Mouse (Mus musculus) forebrain, embryonic 11.5 days (tissue): ENCODE measurements around the gene Gng12. TPM values are rescaled to one million over a fixed set of nuclear protein-coding genes. Genes with fewer than 3 reads are reported as not detected.

Experiments
- ATAC-seq: fragments of 200-750 bp; cut with Nextera tagmentation; replicated peaks from 2 replicates; pipeline ENCODE4 v1.8.0; 2017; ENCODE audit warnings: moderate TSS enrichment; ENCODE audit not compliant: low FRiP score
- DNase-seq: peaks from one replicate; pipeline ENCODE4 v3.0.0-alpha.2; 2017; ENCODE audit warnings: low spot score
- H3K27ac ChIP-seq: fragments of 300-500 bp; sonication (generic); 2 replicates; pipeline ENCODE4 v1.5.1; 2014; ENCODE audit warnings: low read depth, low read length
- H3K27me3 ChIP-seq: fragments of 300-500 bp; sonication (generic); 2 replicates; pipeline ENCODE4 v1.6.1; 2014; ENCODE audit warnings: mild to moderate bottlenecking, low read length, mixed read lengths; ENCODE audit not compliant: control insufficient read depth, insufficient read depth
- H3K36me3 ChIP-seq: fragments of 300-500 bp; sonication (generic); 2 replicates; pipeline ENCODE4 v1.6.1; 2014; ENCODE audit warnings: mild to moderate bottlenecking, low read length, moderate library complexity, mixed read lengths; ENCODE audit not compliant: control insufficient read depth, insufficient read depth
- H3K4me1 ChIP-seq: fragments of 300-500 bp; sonication (generic); replicated peaks from 2 replicates; pipeline ENCODE4 v1.6.1; 2014; ENCODE audit warnings: low read length, mixed read lengths; ENCODE audit not compliant: control insufficient read depth, insufficient read depth
- H3K4me2 ChIP-seq: fragments of 300-500 bp; sonication (generic); 2 replicates; pipeline ENCODE4 v1.6.1; 2014; ENCODE audit warnings: low read depth, mild to moderate bottlenecking, low read length, moderate library complexity, mixed read lengths; ENCODE audit not compliant: severe bottlenecking
- H3K4me3 ChIP-seq: fragments of 300-500 bp; sonication (generic); 2 replicates; pipeline ENCODE4 v1.5.1; 2014; ENCODE audit warnings: low read depth, low read length
- H3K9ac ChIP-seq: fragments of 300-500 bp; sonication (generic); 2 replicates; pipeline ENCODE4 v1.6.1; 2014; ENCODE audit warnings: low read length
- H3K9me3 ChIP-seq: fragments of 300-500 bp; sonication (generic); 2 replicates; pipeline ENCODE4 v1.6.1; 2016; ENCODE audit warnings: low read length, mixed read lengths; ENCODE audit not compliant: control insufficient read depth
- WGBS: fragments of 180-500 bp; shearing (Covaris S2); extraction: QIAGEN DNeasy Blood & Tissue Kit; methylation state at CpG from one replicate; pipeline ENCODE4 v1.1.7; 2014; 5-methylcytosine and 5-hydroxymethylcytosine counted together
- polyA plus RNA-seq: library from polyadenylated mRNA; unstranded; fragments of >200 nt; fragmentation: Nextera tagmentation; extraction: Ambion mirVana; gene quantifications from 2 replicates; pipeline ENCODE4 v1.2.1, GENCODE M21; 2014

Gng12 gene
- polyA plus RNA-seq, 1 experiment from 2014 or later = 46.2 TPM

DNA sequence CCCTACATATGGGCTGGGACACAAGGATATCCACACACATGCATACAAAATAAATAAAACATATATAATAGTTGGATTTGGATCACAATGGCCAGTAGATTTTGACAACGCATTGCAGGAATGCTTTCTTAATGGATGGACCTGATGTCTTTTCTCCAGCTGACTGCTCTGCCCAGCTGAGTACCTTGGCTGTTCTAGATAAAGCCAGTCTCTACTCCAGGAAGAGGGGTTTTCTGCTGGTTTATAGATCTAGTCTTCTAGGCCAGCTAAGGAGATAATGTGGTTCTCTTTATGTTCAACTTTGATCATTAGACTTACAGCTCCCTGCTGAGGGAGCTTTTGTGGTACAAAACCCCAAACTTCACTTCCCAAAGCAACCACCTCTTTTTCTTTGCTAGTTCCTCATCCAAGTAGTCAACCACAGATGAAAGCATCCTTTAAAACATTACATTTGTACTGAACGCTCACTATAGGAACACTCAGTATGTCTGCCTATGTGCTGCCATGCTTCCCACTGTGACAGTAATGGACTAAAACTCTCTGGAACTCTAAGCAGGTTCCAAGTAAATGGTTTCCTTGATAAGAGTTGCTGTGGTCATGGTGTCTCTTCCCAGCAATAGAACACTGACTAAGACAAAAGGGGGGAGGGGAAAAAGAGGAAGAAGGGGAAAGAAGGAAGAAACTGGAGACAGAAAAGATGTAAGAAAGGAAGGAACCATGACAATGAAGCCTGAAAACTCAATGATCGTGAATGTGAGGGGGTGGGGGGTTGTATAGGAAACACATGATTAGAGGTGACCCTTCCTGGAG lies 5.6 kb upstream of the Gng12 start:
- no peak for ATAC-seq
- 89% methylated on average over 3 of the region's 3 CpGs for WGBS

DNA sequence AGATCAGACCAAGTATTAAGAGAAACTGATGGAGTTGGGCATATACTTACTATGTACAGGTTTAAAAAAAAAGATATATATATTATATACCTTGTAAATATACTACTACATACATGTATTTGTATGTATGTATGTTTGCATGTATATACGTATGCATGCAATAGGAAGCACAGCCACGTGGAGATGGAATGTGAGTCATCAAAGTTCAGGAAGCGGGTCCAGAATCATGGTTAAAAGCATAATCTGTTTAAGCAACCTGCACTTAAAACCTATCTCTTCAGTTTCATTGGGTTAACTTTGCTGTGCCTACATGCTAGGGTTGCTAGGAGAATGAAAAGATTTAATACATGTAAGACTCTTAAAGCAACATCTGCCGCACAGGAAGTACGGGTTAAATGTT lies 2.2 kb upstream of the Gng12 start:
- H3K9me3 ChIP-seq = no peaks in the 10 kb centered on the region
- no peak for ATAC-seq
- peaks cover 5% of the 10 kb centered on the region; the same call in 1 of the 2 replicates for H3K4me1 ChIP-seq
- no peak overlapping the region for H3K4me2 ChIP-seq
- H3K9ac ChIP-seq = no peak overlapping the region
- DNase-seq = no peak
- H3K27ac ChIP-seq = no peak overlapping the region
- 81% methylated on average over 5 of the region's 5 CpGs for WGBS
- H3K4me3 ChIP-seq = no peak overlapping the region
- no peaks in the 10 kb centered on the region for H3K36me3 ChIP-seq
- H3K27me3 ChIP-seq = no peaks in the 10 kb centered on the region

More for the DNA sequence above, 5.6 kb upstream of the Gng12 start:
- Histone ChIP-seq H3K4me1 (no peaks in the 10 kb centered on the region), H3K9me3 (no peaks in the 10 kb centered on the region), H3K27ac (no peak overlapping the region), H3K9ac (no peak overlapping the region), H3K36me3 (no peaks in the 10 kb centered on the region), H3K4me3 (no peak overlapping the region), H3K4me2 (no peak overlapping the region), H3K27me3 (no peaks in the 10 kb centered on the region)
- DNase-seq = no peak

DNA sequence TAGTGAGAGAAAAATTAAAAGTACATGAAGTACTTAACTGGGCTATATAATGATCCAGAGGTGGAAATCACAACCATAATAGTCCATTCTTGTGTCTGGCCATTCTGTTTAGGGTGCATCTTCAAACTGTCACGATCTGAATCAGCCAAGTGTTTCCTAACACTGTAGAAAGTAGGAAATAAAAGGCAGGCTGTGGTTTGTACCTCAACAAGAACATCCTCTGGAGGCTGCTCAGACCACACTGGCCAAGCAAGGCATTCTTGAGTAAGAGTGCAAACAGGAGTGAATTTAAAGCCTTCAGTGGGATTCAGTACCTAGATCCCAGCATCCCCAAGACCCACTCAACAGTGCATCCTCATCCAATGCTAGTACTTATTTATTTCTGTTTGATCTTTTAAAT lies 1.2 kb upstream of the Gng12 start:
- no peak for ATAC-seq
- no peaks in the 10 kb centered on the region for H3K9me3 ChIP-seq
- WGBS = 77% methylated on average over 1 of the region's 1 CpGs

DNA sequence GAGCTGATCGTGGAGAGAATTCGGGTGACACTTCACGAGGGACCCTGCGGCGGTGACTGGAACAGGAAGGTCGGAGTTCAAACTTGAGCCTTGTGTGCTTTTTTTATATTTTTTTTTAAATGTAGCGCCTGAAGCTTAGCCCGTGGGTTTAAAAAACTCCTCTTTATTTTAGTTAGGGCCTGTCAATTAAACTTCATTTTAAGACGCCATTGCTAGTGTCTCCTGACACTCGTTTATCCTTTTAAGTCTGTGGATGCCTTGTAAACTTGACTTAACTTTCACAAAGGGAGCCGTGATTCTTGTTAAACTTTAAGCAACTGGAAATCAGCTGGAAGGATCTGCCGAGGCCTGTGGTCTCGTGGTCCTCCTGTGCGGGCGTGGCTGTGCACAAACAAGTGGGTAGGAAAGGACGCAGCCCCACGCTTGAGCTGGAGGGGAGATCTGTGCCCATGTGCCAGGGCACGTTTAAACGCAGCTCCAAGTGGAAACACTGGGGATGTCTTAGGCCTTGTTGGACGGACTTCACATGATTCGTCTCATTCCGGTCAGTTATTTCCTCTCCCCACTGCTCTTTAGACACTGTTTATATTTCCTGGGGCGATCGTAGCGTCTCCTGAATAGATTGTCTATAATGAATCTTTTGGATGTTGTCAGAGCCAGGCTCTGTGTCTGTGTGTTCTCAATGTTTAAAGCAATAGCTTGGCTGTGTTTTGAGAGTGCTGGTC lies 886 bp downstream of the Gng12 start:
- 4% methylated on average over 25 of the region's 25 CpGs for WGBS
- H3K27ac ChIP-seq = no peak overlapping the region

More for the DNA sequence above, 1.2 kb upstream of the Gng12 start:
- Histone ChIP-seq H3K9ac (no peak overlapping the region), H3K27ac (no peak overlapping the region), H3K4me3 (no peak overlapping the region), H3K4me1 (peaks cover 5% of the 10 kb centered on the region; the same call in 1 of the 2 replicates), H3K27me3 (no peaks in the 10 kb centered on the region), H3K36me3 (no peaks in the 10 kb centered on the region), H3K4me2 (no peak overlapping the region)
- DNase-seq = no peak

DNA sequence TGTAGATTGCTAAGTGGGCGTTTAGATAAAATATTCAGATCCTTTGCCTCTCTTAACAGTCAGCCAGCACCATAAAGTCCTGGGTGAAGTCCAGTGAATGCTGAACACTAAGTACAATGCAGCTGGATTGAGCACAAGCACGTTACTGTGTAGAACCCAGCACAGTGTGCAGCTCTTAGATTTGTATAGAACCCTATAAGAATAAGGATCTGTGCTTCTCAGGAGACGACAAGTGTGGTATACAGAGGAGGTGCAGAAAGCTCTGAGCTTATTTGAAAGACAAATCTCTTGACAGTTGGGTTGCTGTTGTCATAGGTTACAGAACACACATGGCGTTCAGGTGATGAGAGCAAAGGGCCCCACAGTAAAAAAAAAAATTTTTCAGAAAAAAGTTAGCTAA lies 1.8 kb downstream of the Gng12 start:
- Histone ChIP-seq H3K9me3 (no peaks in the 10 kb centered on the region), H3K36me3 (no peaks in the 10 kb centered on the region), H3K27me3 (no peaks in the 10 kb centered on the region), H3K27ac (no peak overlapping the region), H3K4me2 (no peak overlapping the region), H3K4me3 (no peak overlapping the region), H3K9ac (no peak overlapping the region), H3K4me1 (peaks cover 5% of the 10 kb centered on the region; the same call in 1 of the 2 replicates)
- DNase-seq = no peak
- WGBS = 49% methylated on average over 4 of the region's 4 CpGs
- no peak for ATAC-seq

More for the DNA sequence above, 886 bp downstream of the Gng12 start:
- DNase-seq (peak; percentile 60), ATAC-seq (no peak; the same call in 1 of the 2 replicates)
- Histone ChIP-seq H3K27me3 (no peaks in the 10 kb centered on the region), H3K9ac (peak overlapping the region; percentile 69), H3K4me1 (peaks cover 5% of the 10 kb centered on the region; the same call in 1 of the 2 replicates), H3K9me3 (no peaks in the 10 kb centered on the region), H3K36me3 (no peaks in the 10 kb centered on the region), H3K4me2 (peak overlapping the region; percentile 93), H3K4me3 (peak overlapping the region; percentile 71)

DNA sequence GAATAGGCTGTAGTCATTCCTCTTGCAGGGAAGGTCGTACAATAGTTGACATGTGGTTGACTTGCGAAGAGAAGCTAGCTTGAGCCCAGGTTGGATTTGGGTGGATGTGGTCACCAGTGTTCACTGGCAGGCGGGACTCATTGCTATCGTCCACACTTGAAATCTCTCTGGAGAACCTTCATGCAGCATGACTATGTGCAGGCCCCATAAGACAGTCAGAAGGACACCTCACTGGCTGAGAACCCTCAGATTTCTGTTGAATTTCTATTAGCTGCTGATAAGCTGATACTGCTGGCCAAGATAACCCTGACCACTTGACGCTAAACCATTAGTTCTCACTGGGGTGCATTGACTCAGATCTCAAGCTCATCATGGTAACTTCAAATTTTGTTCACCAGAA lies 5.7 kb downstream of the Gng12 start:
- H3K9me3 ChIP-seq = no peaks in the 10 kb centered on the region
- H3K27me3 ChIP-seq = no peaks in the 10 kb centered on the region
- no peak overlapping the region for H3K4me2 ChIP-seq
- H3K27ac ChIP-seq = no peak overlapping the region
- WGBS = 91% methylated on average over 5 of the region's 5 CpGs
- no peak overlapping the region for H3K9ac ChIP-seq
- H3K36me3 ChIP-seq = no peaks in the 10 kb centered on the region
- no peak overlapping the region for H3K4me3 ChIP-seq
- no peak for ATAC-seq
- H3K4me1 ChIP-seq = peaks cover 5% of the 10 kb centered on the region; the same call in 1 of the 2 replicates
- DNase-seq = no peak

DNA sequence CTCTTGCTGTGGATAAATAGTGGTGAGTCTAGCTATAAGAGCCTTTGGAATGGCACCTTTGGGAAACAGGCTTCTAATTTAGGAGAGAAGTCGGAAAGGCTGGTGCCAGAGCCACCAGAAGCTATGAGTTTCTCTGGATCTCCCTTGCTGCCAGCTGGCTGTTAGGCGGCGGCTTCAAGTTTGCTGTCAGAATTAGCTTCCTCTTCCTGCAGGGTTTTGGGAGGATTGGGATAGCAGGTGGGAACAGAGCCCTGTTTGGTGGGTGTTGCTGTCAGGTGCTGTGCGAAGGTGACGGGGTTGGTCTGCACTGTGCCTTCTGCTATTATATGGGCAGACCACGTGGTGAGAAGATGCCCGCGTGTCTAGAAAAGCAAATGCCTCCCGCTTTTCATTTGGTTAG lies 7.0 kb downstream of the Gng12 start:
- Histone ChIP-seq H3K9me3 (no peaks in the 10 kb centered on the region), H3K9ac (no peak overlapping the region), H3K36me3 (no peaks in the 10 kb centered on the region), H3K27ac (no peak overlapping the region), H3K27me3 (no peaks in the 10 kb centered on the region), H3K4me1 (no peaks in the 10 kb centered on the region), H3K4me2 (no peak overlapping the region), H3K4me3 (no peak overlapping the region)
- DNase-seq (no peak), ATAC-seq (no peak)
- WGBS = 90% methylated on average over 9 of the region's 9 CpGs

DNA sequence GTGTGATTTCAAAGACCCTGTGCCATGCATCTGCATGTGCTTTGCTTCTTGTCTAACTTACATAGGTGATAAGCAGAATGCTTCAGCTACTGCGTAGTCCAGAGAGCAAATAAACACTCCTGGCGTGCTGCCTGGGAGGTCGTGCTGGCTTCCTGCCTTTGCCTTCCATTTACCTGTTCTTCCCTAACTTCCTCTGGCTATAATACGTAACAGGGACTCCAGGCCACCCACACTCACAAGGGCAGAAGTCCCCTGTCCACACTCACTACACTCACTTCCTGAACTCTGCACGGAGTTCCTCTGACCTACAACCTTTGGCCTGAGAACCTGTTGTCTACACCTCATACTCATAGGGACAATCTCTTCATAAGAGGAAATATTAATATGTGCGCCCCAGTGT lies 7.5 kb downstream of the Gng12 start:
- WGBS = 86% methylated on average over 6 of the region's 6 CpGs
- Histone ChIP-seq H3K36me3 (no peaks in the 10 kb centered on the region), H3K4me1 (no peaks in the 10 kb centered on the region), H3K27ac (no peak overlapping the region), H3K4me3 (no peak overlapping the region), H3K4me2 (no peak overlapping the region), H3K27me3 (no peaks in the 10 kb centered on the region), H3K9me3 (no peaks in the 10 kb centered on the region), H3K9ac (no peak overlapping the region)
- no peak for DNase-seq
- ATAC-seq = no peak
